Mouse (Mus musculus) lung, adult 18-20 months (tissue): ENCODE measurements around the gene Rnf44.
A peak's percentile ranks its signal among the peaks of the same experiment; 100 is the strongest.

Experiments used
- DNase-seq, 2 experiments: peaks; one replicate each; pipeline ENCODE4 v3.0.0; 2022; ENCODE audit warnings: mixed read lengths in 2 of 2

The Rnf44 gene

DNA sequence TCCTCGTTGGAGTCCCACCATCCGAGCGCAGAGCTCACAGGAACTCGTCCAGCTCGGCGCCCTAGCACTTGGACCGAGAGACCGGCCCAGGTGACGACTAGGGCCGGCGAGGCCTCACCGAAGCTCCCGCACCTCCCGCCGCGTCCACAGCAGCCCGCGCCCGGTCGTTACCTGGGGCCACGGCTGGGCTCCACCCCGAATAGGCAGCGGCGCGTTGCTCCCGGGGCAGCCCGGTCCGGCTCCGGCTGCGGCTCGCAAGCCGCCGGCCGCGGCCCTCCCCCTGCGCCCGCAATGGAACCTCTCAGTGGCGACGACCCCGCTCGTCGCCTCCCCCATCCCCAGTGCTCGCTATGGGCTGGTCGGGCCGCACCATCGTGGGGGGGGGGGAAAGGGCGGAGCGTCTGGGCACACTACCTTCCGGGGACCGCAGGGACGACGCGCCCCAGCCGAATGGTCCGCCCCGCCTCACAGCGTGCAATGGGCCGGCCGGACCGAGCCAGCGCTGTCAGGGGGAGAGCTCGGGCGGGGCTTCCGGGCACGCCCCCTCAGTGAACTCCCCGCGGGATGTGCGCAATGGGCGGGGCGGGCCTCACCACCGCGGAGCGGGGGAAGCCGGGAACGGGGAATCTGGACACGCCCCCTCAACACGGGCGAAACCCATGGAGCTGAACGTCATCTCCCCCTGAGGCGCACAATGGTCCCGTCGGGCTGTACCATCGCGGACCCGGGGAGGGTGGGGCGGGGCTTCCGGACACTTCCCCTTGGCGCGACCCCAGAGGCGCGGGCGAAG, at the start of gene Rnf44:
Rnf44 (minus strand) TSS at position 350 of the 790 bp plus-strand sequence.
- DNase-seq, result peak; percentile 99

- DNase-seq, result no peak
Observed at GRCm38 (mm10) chr13:54738213-54738601, 44.5 kb upstream of the Rnf44 start.

- DNase-seq, result no peak
Observed at GRCm38 (mm10) chr13:54737488-54738212, 43.9 kb upstream of the Rnf44 start.

DNA sequence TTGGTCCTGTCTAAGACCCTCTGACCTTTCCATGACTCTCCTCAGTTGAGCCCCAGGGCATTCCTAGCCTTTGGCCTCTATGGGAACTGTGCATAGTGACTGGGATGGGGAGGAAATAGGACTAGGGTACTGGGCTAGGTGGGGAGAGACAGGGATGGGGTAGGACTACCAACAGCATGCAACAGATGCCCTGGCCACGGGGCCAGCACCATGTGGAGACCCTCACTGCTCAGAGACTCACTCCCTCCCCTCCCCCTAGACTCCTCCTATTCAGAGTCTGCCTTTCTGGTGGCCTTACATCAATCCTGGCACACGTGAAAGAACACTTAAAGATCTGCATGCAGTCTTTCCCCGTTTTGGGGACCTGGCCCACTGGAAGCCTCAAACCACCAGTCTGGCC, 43.2 kb upstream of the Rnf44 start:
- no peak for DNase-seq

GRCm38 (mm10) chr13:54726131-54726530, 32.4 kb upstream of the Rnf44 start:
- DNase-seq, result no peak

DNA sequence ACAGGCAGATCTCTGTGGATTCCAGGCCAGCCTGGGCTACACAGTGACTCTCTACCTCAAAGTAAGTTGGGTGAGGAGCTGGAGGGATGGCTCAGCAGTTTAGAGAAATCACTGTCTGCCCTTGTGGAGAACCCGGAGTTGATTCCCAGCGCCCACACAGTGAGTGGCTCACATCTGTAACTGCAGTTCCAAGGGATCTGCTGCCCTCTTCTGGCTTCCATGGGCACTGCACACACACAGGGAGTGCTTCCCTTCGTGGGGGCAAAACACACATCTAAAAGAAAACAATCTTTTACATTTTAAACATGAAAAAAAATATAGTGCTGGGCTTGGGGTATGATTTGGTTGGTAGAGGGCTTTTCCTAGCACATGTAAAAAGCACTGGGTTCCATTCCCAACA, 29.4 kb upstream of the Rnf44 start:
- no peak for DNase-seq

GRCm38 (mm10) chr13:54716916-54717315, 23.2 kb upstream of the Rnf44 start:
- DNase-seq, result no peak

DNA sequence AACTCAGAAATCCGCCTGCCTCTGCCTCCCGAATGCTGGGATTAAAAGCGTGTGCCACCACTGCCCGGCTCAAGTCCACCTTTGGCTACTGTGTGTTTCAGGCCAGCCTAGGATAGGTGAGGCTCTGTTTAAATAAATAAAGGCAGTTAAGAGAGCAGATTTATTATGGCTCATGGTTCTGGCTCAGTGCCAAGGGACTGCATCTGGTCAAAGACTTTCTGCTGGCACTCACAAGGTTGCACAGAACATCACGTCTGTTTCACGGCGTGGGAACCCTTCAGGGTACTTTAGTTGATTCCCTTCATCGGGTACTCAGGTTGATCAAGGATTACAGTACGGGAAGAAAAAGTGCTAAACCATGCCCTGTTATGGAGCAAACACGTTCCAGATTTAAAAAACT, 21.3 kb upstream of the Rnf44 start:
- DNase-seq, result no peak

DNA sequence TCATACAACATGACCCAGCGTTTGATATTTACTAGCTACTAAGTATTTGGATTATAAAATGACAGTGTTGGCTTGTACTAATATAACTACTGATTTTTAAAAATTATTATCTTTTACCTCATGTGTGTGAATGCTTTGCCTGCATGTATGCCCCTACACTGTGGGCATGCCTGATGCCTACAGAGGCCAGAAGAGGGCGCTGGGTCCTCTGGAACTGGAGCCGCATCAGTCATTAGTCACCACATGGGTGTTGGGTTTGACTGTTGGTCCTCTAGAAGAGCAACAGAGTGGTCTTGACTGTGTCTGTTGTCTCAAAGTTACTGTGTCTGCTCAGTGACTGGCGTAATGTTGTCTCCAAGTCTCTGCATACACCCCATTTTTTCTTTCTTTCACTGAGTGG, 20.7 kb upstream of the Rnf44 start:
- no peak for DNase-seq

DNA sequence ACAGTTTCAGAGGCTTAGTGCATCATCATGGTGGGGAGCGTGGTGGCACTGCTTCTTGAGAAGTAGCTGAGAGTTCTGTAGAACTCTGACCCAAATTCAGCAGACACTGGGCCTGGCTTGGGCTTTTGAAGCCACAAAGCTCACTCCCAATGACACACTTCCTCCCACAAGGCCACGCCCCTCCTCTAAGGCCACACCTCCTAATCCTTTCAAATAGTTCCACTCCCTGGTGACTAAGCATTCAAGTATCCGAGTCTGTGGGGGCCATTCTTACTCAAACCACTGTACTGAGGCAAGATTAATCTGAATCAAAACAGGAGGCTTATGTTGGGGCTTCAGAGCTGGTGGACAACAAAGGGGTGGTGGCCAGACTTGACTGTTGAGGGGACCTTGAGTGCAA, 17.2 kb upstream of the Rnf44 start:
- no peak for DNase-seq

DNA sequence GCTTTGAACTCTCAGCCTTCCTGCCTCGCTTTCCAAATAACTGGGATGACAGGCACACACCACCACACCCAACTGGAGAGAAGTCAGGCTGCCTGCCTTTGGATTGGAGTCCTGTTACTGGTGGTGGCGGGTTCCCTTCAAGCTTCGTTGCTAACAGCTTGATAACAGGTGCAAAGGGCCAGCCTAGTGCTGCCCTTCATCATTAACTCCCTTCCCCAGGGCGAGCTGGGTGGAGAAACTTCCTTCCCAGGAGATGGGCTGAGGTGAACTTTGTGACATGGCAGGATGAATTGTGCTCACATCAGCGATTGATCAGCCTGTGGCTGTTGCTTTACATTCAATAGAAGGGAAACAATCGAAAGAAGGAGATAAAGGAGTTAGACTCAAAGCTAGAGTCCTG, 11.2 kb upstream of the Rnf44 start:
- DNase-seq, result no peak

DNA sequence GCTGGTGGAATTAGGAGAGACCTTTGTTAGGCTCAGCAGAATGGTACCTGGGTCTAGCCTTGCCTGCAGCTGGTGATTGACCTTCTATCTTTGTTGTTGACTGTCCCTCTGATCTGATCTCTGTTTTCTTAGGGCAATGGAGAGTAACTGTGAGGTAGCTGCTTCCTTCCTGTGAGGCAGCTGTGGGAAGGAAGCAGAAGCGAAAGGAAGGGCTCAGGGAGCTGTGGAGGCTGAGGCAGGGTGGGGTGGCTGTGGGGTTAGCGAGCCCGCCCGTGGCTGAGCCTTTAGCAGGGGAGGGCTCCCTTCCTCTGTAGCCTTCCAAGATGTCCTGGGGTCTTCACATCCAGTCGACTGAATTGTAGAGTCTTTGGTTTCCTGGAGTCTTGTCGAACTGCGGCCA, 8.8 kb upstream of the Rnf44 start:
- no peak for DNase-seq

DNA sequence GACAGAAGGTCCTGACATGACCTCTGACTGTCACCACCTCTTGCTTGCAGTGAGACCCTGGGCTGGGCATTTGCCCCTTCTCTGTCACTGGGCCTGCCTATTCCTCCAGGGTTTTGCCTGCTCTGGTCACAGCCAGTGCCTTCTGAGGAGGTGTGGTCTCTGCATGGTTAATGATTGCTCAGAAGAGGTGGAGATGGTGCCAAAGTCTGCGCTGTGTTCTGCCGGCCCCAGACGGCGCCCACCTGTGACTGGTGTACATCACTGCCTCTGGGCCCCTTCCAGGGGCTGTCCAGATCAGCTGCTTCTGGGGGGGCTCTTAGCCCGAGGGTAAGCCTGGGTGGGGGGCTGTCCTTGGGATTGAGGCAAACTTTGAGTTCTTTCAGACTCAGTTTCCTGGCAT, 7.5 kb upstream of the Rnf44 start, which contains the start of gene Cdhr2:
Cdhr2 (plus strand) TSS at position 219 of the 400 bp plus-strand sequence.
- no peak for DNase-seq

DNA sequence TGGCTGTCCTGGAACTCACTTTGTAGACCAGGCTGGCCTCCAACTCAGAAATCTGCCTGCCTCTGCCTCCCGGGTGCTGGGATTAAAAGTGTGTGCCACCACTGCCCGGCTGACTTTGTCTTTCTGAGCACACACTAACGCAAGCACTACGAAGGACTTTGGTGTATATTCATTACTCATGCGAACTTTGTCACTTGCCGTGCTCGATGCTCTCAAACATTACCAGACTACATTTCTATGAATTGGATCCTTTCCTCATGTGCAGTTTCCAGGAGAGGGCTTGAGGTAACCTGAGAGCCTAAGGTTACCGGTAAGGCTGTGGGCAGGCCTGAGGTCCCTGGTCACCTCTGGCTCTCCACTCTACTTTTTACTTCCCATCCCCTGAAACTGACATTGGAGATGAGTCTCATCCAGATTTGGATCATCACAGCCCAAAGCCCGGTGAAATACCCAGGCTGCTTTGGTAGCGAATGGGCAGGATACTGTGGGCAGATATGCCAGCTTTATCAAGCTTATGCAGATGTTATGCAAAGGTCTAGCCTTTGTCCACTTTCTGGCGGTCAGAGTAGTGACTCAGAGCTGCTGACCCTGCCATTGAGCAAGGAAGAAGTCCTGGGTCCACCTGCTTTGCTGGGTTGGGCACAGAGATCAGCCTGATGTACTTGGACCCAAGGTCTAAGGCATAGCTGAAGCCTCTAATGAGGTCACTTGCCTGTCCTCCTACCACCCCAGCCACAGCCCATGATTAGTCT, 1.9 kb upstream of the Rnf44 start:
- DNase-seq, result no peak

DNA sequence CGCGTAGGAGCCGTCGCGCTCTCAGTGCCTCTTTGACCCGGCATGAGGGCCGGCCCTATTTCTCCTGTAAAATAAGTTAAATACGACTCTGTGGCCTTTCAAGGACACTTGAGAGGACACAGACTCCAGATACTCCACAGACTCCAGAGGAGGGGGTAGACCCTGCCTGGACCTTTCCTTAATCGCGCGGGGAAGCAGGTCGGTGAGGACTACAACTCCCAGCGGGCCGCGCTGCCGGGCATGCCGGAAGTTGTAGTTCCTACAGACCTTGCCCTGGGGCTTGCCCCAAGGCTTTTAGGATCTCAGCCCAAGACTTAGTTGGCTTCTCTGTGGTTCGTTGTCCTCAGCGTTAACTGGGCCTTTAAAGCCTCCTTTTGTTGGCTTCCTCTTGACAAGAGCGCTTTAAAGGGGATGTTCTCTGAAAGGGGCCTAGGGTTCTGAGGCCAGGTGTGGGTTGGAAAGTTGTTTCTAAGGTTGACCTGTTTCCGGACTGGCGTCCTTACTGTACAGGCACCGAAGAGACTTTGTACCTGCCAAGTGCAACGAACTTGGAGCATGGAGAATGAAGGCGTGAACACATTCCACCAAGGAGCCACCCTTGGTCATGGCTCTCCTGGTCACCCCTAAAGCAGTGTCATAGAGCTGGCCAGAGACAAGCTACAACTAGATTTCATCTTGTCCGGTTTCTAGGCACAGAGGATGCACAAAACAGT, 797 bp upstream of the Rnf44 start:
- DNase-seq, result peak; percentile 89

GRCm38 (mm10) chr13:54692711-54693557, 773 bp downstream of the Rnf44 start:
- no peak for DNase-seq

DNA sequence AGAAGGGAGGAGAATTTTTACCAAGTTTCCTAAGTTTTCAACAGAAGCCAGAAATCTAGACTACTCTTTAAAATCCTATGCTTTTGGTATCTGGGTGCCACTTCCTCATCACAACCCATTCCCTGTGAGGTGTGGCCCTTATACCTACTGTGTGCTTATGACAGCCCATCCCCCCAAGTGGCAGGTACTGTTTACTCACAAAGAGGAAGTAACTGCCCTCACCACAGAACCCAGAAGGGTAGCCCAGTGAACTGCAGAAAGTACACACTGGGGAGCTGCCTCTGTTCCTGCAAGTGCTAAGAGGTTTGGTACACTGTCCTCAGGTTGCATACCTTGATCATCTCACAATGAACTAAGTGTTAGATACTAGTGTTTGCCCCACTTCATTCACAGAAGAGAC, 2.0 kb downstream of the Rnf44 start:
- DNase-seq, result peak; percentile 44 to 55

DNA sequence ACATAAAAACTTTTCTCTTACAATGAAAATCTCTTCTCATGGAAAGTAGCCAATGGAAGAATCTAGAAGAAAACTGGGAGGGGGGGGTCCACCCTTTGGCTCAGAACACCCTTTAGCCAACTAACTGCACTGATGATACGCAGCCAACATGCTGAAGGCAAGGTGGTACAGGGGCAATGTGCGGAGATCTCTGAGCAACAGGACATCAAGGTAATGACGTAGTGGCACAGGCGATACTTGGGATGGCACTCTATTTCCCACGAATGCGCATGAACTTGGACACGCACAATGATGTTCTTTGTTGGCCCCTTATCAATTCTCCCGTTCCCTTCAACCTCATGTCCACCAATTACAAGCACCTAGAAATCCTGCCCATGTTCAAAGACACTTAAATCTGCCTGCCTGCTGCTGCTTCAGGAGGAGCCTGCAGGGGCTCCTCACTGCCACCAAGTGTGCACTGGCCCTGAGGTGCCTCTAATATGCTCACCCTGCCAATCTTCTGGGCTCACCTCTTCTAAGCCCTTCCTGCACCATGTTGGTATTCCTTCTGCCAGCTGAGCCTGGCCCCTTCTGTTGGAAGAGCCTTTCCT, 3.5 kb downstream of the Rnf44 start:
- no peak for DNase-seq

DNA sequence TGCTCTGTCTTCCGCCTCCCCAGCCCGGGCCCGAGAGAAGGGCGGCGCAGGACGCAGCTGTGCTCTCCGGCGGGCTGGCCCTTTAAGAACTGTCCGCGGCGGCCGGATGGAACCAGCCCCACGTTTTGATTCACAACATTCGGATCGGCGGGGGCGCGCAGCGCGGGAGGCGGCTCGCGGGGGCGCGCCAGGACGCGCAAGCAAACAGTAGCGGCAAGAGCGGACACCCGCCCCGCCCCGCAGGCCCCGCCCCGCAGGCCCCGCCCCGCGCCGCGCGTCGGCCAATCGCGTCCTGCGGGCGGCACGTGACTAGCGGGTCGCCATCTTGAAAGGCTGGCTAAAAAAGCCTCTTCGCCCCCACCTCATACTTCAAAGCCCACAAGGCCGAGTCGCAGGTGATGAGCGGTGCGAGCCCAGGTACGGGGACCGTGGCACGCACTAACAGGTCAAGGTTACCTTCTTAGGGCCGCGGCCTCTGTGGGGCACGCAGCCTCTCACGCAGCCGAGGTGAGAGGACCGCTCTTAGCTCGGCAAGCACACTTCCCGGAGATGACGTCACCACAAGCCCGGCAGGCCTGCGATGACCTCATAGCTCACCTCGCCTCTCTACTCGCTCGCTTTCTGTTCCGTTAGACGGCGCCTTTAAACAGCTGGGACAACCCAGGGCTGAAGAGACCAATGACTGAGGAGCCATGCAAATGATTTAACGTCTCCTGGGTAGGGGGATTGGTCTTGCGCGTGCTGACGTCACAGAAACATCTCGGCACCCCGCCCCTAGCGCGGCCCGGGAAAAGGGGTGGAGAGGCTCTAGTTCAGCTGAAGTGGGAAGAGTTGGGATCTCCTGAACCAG, 5.9 kb downstream of the Rnf44 start:
- peak; percentile 97 for DNase-seq

- peak; percentile 83 to 84 for DNase-seq
Observed at GRCm38 (mm10) chr13:54687096-54687495, 6.6 kb downstream of the Rnf44 start.
